Mouse (Mus musculus) forebrain, embryonic 12.5 days (tissue): ENCODE results near the gene Megf9. TPM values are rescaled to one million over a fixed set of nuclear protein-coding genes. Genes with fewer than 3 reads are reported as not detected.

ENCODE experiments used
- ATAC-seq: fragments of 200-750 bp; cut with Nextera tagmentation; 2 replicates; pipeline ENCODE4 v1.8.0; 2017; ENCODE audit warnings: moderate TSS enrichment; ENCODE audit not compliant: low FRiP score
- H3K27ac ChIP-seq: fragments of 300-500 bp; sonication (generic); 2 replicates; pipeline ENCODE4 v1.5.1; 2016; ENCODE audit warnings: mild to moderate bottlenecking
- H3K27me3 ChIP-seq: fragments of 300-500 bp; sonication (generic); 2 replicates; pipeline ENCODE4 v1.6.1; 2016; ENCODE audit warnings: mild to moderate bottlenecking
- H3K36me3 ChIP-seq: fragments of 300-500 bp; sonication (generic); replicated peaks from 2 replicates; pipeline ENCODE4 v1.6.1; 2016; ENCODE audit warnings: mild to moderate bottlenecking
- H3K4me1 ChIP-seq: fragments of 300-500 bp; sonication (generic); 2 replicates; pipeline ENCODE4 v1.6.1; 2016
- H3K4me2 ChIP-seq: fragments of 300-500 bp; sonication (generic); 2 replicates; pipeline ENCODE4 v1.6.1; 2016; ENCODE audit warnings: mild to moderate bottlenecking, moderate library complexity
- H3K4me3 ChIP-seq: fragments of 300-500 bp; sonication (generic); replicated peaks from 2 replicates; pipeline ENCODE4 v1.5.1; 2016; ENCODE audit warnings: mild to moderate bottlenecking
- H3K9ac ChIP-seq: fragments of 300-500 bp; sonication (generic); 2 replicates; pipeline ENCODE4 v1.6.1; 2016; ENCODE audit warnings: mild to moderate bottlenecking
- H3K9me3 ChIP-seq: fragments of 300-500 bp; sonication (generic); 2 replicates; pipeline ENCODE4 v1.6.1; 2016
- WGBS: fragments of 180-500 bp; shearing (Covaris S2); methylation state at CpG from one replicate; pipeline ENCODE4 v1.1.7; 2016; 5-methylcytosine and 5-hydroxymethylcytosine counted together
- polyA plus RNA-seq: library from polyadenylated mRNA; unstranded; fragments of >200 nt; fragmentation: Nextera tagmentation; extraction: Ambion mirVana; gene quantifications from 2 replicates; pipeline ENCODE4 v1.2.1, GENCODE M21; 2016

The Megf9 gene
- polyA plus RNA-seq, result 33.2 and 33.6 TPM in 2 replicates

- no peaks in the 10 kb centered on the region for H3K27me3 ChIP-seq
- H3K27ac ChIP-seq, result peak within 1 kb of the TSS; percentile 99
- ATAC-seq, result peak; percentile 98
- H3K9ac ChIP-seq, result peak within 1 kb of the TSS; percentile 92
- peak within 1 kb of the TSS; percentile 82 for H3K4me2 ChIP-seq
- peaks cover 45% of the 10 kb centered on the region for H3K4me1 ChIP-seq
- H3K4me3 ChIP-seq, result peak within 1 kb of the TSS; percentile 93
- H3K36me3 ChIP-seq, result no peaks in the 10 kb centered on the region
- no peaks in the 10 kb centered on the region for H3K9me3 ChIP-seq
- WGBS, result 0% methylated on average over 46 of the region's 46 CpGs
These were observed at the start of gene Megf9 for GRCm38 (mm10) chr4:70534891-70535269. Megf9 (minus strand) TSS chr4:70534995.

GRCm38 (mm10) chr4:70579654-70580053 lies 44.9 kb upstream of the Megf9 start:
- no peaks in the 10 kb centered on the region for H3K36me3 ChIP-seq
- H3K9ac ChIP-seq, result no peak overlapping the region
- WGBS, result 56% methylated on average over 3 of the region's 3 CpGs

GRCm38 (mm10) chr4:70578301-70578700 lies 43.5 kb upstream of the Megf9 start:
- H3K4me1 ChIP-seq, result no peaks in the 10 kb centered on the region
- no peak overlapping the region for H3K27ac ChIP-seq
- no peak overlapping the region for H3K9ac ChIP-seq
- 70% methylated on average over 3 of the region's 3 CpGs for WGBS
- no peak overlapping the region for H3K4me2 ChIP-seq
- H3K27me3 ChIP-seq, result no peaks in the 10 kb centered on the region
- no peaks in the 10 kb centered on the region for H3K9me3 ChIP-seq
- no peaks in the 10 kb centered on the region for H3K36me3 ChIP-seq
- no peak for ATAC-seq
- H3K4me3 ChIP-seq, result no peak overlapping the region

More at GRCm38 (mm10) chr4:70579654-70580053, 44.9 kb upstream of the Megf9 start:
- Histone ChIP-seq H3K27me3 (no peaks in the 10 kb centered on the region), H3K9me3 (no peaks in the 10 kb centered on the region), H3K4me3 (no peak overlapping the region), H3K4me2 (no peak overlapping the region), H3K27ac (no peak overlapping the region), H3K4me1 (no peaks in the 10 kb centered on the region)
- ATAC-seq, result no peak

GRCm38 (mm10) chr4:70576096-70576495 lies 41.3 kb upstream of the Megf9 start:
- no peaks in the 10 kb centered on the region for H3K9me3 ChIP-seq
- no peaks in the 10 kb centered on the region for H3K36me3 ChIP-seq
- ATAC-seq, result no peak
- H3K27me3 ChIP-seq, result no peaks in the 10 kb centered on the region
- no peak overlapping the region for H3K9ac ChIP-seq
- H3K4me1 ChIP-seq, result no peaks in the 10 kb centered on the region
- no peak overlapping the region for H3K4me2 ChIP-seq
- H3K27ac ChIP-seq, result no peak overlapping the region
- H3K4me3 ChIP-seq, result no peak overlapping the region

- H3K4me1 ChIP-seq, result no peaks in the 10 kb centered on the region
- no peaks in the 10 kb centered on the region for H3K36me3 ChIP-seq
- WGBS, result 75% methylated on average over 2 of the region's 2 CpGs
- H3K27ac ChIP-seq, result no peak overlapping the region
- no peaks in the 10 kb centered on the region for H3K27me3 ChIP-seq
- H3K9me3 ChIP-seq, result no peaks in the 10 kb centered on the region
- ATAC-seq, result no peak
- H3K9ac ChIP-seq, result no peak overlapping the region
- no peak overlapping the region for H3K4me2 ChIP-seq
- no peak overlapping the region for H3K4me3 ChIP-seq
These were observed 39.1 kb upstream of the Megf9 start for GRCm38 (mm10) chr4:70573926-70574325.

GRCm38 (mm10) chr4:70553888-70554287 lies 19.1 kb upstream of the Megf9 start:
- no peak for ATAC-seq
- H3K36me3 ChIP-seq, result no peaks in the 10 kb centered on the region
- H3K27ac ChIP-seq, result no peak overlapping the region
- no peak overlapping the region for H3K4me2 ChIP-seq
- 82% methylated on average over 2 of the region's 2 CpGs for WGBS
- H3K4me1 ChIP-seq, result no peaks in the 10 kb centered on the region
- H3K4me3 ChIP-seq, result no peak overlapping the region
- no peak overlapping the region for H3K9ac ChIP-seq
- no peaks in the 10 kb centered on the region for H3K27me3 ChIP-seq
- H3K9me3 ChIP-seq, result no peaks in the 10 kb centered on the region

GRCm38 (mm10) chr4:70553230-70553797 lies 18.5 kb upstream of the Megf9 start:
- 85% methylated on average over 5 of the region's 5 CpGs for WGBS
- H3K27ac ChIP-seq, result no peak overlapping the region
- H3K27me3 ChIP-seq, result no peaks in the 10 kb centered on the region
- no peaks in the 10 kb centered on the region for H3K4me1 ChIP-seq
- no peaks in the 10 kb centered on the region for H3K9me3 ChIP-seq
- H3K9ac ChIP-seq, result no peak overlapping the region
- no peaks in the 10 kb centered on the region for H3K36me3 ChIP-seq
- ATAC-seq, result no peak
- H3K4me2 ChIP-seq, result no peak overlapping the region
- H3K4me3 ChIP-seq, result no peak overlapping the region

GRCm38 (mm10) chr4:70552120-70552519 lies 17.3 kb upstream of the Megf9 start:
- 66% methylated on average over 4 of the region's 4 CpGs for WGBS
- Histone ChIP-seq H3K27me3 (no peaks in the 10 kb centered on the region), H3K4me2 (no peak overlapping the region), H3K4me1 (no peaks in the 10 kb centered on the region), H3K36me3 (no peaks in the 10 kb centered on the region), H3K9me3 (no peaks in the 10 kb centered on the region), H3K27ac (no peak overlapping the region), H3K4me3 (no peak overlapping the region), H3K9ac (no peak overlapping the region)
- no peak for ATAC-seq

GRCm38 (mm10) chr4:70547411-70548148 lies 12.8 kb upstream of the Megf9 start:
- no peaks in the 10 kb centered on the region for H3K4me1 ChIP-seq
- no peak overlapping the region for H3K27ac ChIP-seq
- no peaks in the 10 kb centered on the region for H3K27me3 ChIP-seq
- H3K9ac ChIP-seq, result no peak overlapping the region
- no peaks in the 10 kb centered on the region for H3K9me3 ChIP-seq
- no peak for ATAC-seq
- H3K36me3 ChIP-seq, result no peaks in the 10 kb centered on the region
- 90% methylated on average over 8 of the region's 8 CpGs for WGBS
- no peak overlapping the region for H3K4me3 ChIP-seq
- no peak overlapping the region for H3K4me2 ChIP-seq

GRCm38 (mm10) chr4:70545869-70546542 lies 11.2 kb upstream of the Megf9 start:
- Histone ChIP-seq H3K27ac (no peak overlapping the region), H3K9me3 (no peaks in the 10 kb centered on the region), H3K4me3 (no peak overlapping the region), H3K36me3 (no peaks in the 10 kb centered on the region), H3K9ac (no peak overlapping the region), H3K4me2 (no peak overlapping the region), H3K27me3 (no peaks in the 10 kb centered on the region), H3K4me1 (no peaks in the 10 kb centered on the region)
- ATAC-seq, result no peak
- 88% methylated on average over 2 of the region's 2 CpGs for WGBS

- Histone ChIP-seq H3K4me3 (no peak overlapping the region), H3K9ac (no peak overlapping the region), H3K4me2 (no peak overlapping the region), H3K27ac (no peak overlapping the region), H3K9me3 (no peaks in the 10 kb centered on the region), H3K36me3 (no peaks in the 10 kb centered on the region), H3K4me1 (no peaks in the 10 kb centered on the region), H3K27me3 (no peaks in the 10 kb centered on the region)
- no peak for ATAC-seq
- WGBS, result 84% methylated on average over 3 of the region's 3 CpGs
These were observed 9.6 kb upstream of the Megf9 start for GRCm38 (mm10) chr4:70544390-70544789.

GRCm38 (mm10) chr4:70542387-70542786 lies 7.6 kb upstream of the Megf9 start:
- Histone ChIP-seq H3K4me3 (no peak overlapping the region), H3K27me3 (no peaks in the 10 kb centered on the region), H3K9me3 (no peaks in the 10 kb centered on the region), H3K27ac (no peak overlapping the region), H3K4me1 (no peaks in the 10 kb centered on the region), H3K9ac (no peak overlapping the region), H3K36me3 (no peaks in the 10 kb centered on the region), H3K4me2 (no peak overlapping the region)
- ATAC-seq, result no peak
- 56% methylated on average over 2 of the region's 2 CpGs for WGBS
